Mouse (Mus musculus) erythroblast, embryonic 14.5 days (primary cell): ENCODE measurements around the gene Odr4.

Experiments used
- GATA1 ChIP-seq: IDR thresholded peaks from 2 replicates; pipeline ENCODE4 v1.6.1; 2012; ENCODE audit warnings: low read length, inconsistent platforms, mixed read lengths
- TAL1 ChIP-seq: IDR thresholded peaks from 3 replicates; pipeline ENCODE4 v1.6.1; 2012; ENCODE audit warnings: low read length, inconsistent platforms, mixed read lengths

GRCm38 (mm10) chr1:150426216-150426615, 33.3 kb upstream of the Odr4 start:
- TF ChIP-seq GATA1 (no peak), TAL1 (no peak)
